Mouse (Mus musculus) E14TG2a.4 (cell line): Measurements from ENCODE around the gene Fbxo5.

Experiments used
- H3K27me3 ChIP-seq: 2 replicates; pipeline ENCODE4 v1.6.1; 2014; ENCODE audit warnings: low read length, control low read depth; ENCODE audit not compliant: insufficient read depth
- H3K36me3 ChIP-seq: 2 replicates; pipeline ENCODE4 v1.6.1; 2014; ENCODE audit warnings: low read length, control low read depth; ENCODE audit not compliant: insufficient read depth
- H3K4me1 ChIP-seq: replicated peaks from 2 replicates; pipeline ENCODE4 v1.6.1; 2014; ENCODE audit warnings: low read depth, low read length, control low read depth
- H3K4me3 ChIP-seq: replicated peaks from 2 replicates; pipeline ENCODE4 v1.5.1; 2014; ENCODE audit warnings: mild to moderate bottlenecking, low read length
- H3K9me3 ChIP-seq: 2 replicates; pipeline ENCODE4 v1.6.1; 2014; ENCODE audit warnings: low read length, control low read depth
- CTCF ChIP-seq: conservative IDR thresholded peaks from 2 replicates; pipeline ENCODE4 v1.5.1; 2014; ENCODE audit warnings: low read length
- NANOG ChIP-seq: IDR thresholded peaks from 2 replicates; pipeline ENCODE4 v1.6.1; 2014; ENCODE audit warnings: borderline replicate concordance, low read length, mixed read lengths
- POU5F1 ChIP-seq: IDR thresholded peaks from 2 replicates; pipeline ENCODE4 v1.6.1; 2014; ENCODE audit warnings: low read length, borderline replicate concordance

Gene Fbxo5

GRCm38 (mm10) chr10:5815968-5816367 is 10.6 kb upstream of the Fbxo5 start:
- peaks cover 86% of the 10 kb centered on the region for H3K36me3 ChIP-seq
- no peaks in the 10 kb centered on the region for H3K9me3 ChIP-seq
- no peaks in the 10 kb centered on the region for H3K27me3 ChIP-seq
- TF ChIP-seq NANOG (no peak), POU5F1 (no peak), CTCF (no peak)
- peaks cover 31% of the 10 kb centered on the region for H3K4me1 ChIP-seq
- H3K4me3 ChIP-seq, result no peak overlapping the region

DNA sequence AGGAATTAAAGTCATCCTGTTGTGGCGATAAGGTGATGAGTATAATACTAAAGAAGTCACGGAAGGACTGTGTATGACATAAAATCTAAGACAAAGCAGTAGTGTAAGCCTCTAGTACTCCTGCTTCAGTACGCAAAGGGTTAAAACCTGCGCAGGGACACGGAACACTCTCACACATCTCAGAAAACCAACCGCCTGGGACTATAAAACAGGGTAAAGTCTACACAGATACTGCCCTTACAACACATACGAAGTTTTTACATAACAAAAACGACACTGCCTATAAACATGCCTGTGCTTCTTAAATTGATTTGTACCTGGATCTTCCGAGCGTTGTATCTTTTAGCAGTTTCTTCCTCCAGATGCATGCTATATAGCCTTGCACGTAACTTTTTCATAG is 8.3 kb upstream of the Fbxo5 start:
- TF ChIP-seq POU5F1, result no peak
- TF ChIP-seq CTCF, result no peak
- no peak for TF ChIP-seq NANOG
- no peaks in the 10 kb centered on the region for H3K9me3 ChIP-seq

DNA sequence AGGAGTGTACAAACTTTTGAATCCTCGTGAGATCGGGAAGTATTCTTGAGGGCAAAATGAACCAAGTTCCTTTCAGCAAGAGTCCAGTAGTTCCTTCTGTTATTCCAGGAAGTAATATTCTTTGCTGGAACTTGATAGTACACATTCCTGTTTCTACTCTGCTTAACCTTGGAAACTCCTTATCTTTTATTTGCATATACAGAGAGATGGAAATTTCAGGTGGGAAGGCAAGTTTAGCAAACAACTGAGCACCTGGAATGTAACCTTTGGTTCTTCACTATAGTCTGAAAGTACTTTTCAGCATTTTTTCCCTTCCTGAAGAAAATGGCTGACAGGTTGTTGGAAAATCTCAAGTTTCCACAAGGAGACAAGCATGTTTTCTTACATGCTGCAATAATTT is 2.3 kb upstream of the Fbxo5 start:
- H3K27me3 ChIP-seq, result no peaks in the 10 kb centered on the region
- H3K36me3 ChIP-seq, result peaks cover 20% of the 10 kb centered on the region
- H3K9me3 ChIP-seq, result no peaks in the 10 kb centered on the region
- no peak overlapping the region for H3K4me3 ChIP-seq
- TF ChIP-seq POU5F1 (no peak), NANOG (no peak), CTCF (no peak)
- peaks cover 27% of the 10 kb centered on the region for H3K4me1 ChIP-seq

More for the DNA sequence above, 8.3 kb upstream of the Fbxo5 start:
- Histone ChIP-seq H3K4me1 (peaks cover 11% of the 10 kb centered on the region), H3K27me3 (no peaks in the 10 kb centered on the region), H3K4me3 (no peak overlapping the region), H3K36me3 (peaks cover 65% of the 10 kb centered on the region)

DNA sequence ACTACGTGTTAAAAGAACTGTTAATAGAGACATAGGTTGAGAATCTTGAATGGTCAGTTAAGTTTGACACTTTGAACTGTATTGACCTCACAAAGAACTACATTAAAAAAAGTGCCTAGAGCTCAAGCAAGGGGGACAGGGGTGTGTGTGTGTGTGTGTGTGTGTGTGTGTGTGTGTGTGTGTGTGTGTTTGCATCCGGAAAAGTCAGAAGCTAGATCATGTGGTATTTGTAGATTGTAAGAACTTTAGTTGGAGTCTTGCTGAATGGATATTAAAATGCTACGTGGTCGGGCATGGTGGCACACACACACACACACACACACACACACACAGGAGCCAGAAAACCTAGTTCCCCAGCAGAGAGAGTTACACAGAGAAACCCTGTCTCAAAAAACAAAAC is 1.6 kb upstream of the Fbxo5 start:
- H3K4me3 ChIP-seq, result 0 out of 2 replicates have a peak overlapping the region, but pooled peaks have one; percentile 97
- H3K9me3 ChIP-seq, result no peaks in the 10 kb centered on the region
- peaks cover 20% of the 10 kb centered on the region for H3K36me3 ChIP-seq
- peaks cover 34% of the 10 kb centered on the region for H3K4me1 ChIP-seq
- no peak for TF ChIP-seq CTCF
- TF ChIP-seq POU5F1, result no peak
- no peak for TF ChIP-seq NANOG
- no peaks in the 10 kb centered on the region for H3K27me3 ChIP-seq

- no peak for TF ChIP-seq POU5F1
- TF ChIP-seq NANOG, result no peak
- TF ChIP-seq CTCF, result no peak
- Histone ChIP-seq H3K27me3 (no peaks in the 10 kb centered on the region), H3K36me3 (peaks cover 24% of the 10 kb centered on the region), H3K4me1 (peaks cover 39% of the 10 kb centered on the region), H3K4me3 (peak overlapping the region; percentile 97), H3K9me3 (no peaks in the 10 kb centered on the region)
Measured at GRCm38 (mm10) chr10:5806416-5806815, 1.0 kb upstream of the Fbxo5 start.

- Histone ChIP-seq H3K27me3 (no peaks in the 10 kb centered on the region), H3K4me3 (peak overlapping the region; percentile 97), H3K9me3 (no peaks in the 10 kb centered on the region), H3K4me1 (peaks cover 45% of the 10 kb centered on the region), H3K36me3 (peaks cover 30% of the 10 kb centered on the region)
- no peak for TF ChIP-seq CTCF
- TF ChIP-seq POU5F1, result no peak
Measured at GRCm38 (mm10) chr10:5805731-5806307, 419 bp upstream of the Fbxo5 start.

DNA sequence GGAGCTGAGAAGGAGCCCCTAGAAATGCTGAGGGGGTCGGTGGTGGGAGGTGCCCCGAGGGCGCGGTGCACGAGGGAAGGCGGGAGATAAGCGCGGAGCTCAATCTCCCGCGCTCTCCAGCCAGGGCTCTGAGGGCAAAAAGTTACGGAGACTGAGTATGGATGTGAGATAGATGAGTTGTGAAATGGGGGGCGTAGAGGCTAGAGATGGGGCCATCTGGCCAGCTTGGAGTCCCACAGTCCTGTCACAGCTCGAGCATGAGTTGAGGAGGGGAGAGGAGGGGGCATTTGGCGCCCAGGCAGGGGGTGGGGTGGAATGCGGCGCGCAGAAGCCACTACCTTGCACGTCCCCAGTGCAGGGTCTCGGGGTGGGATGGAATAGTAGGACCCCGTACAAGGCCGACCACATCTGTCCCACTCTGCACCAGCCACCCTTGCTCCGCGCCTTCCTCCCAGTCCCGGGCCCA is 676 bp downstream of the Fbxo5 start:
- Histone ChIP-seq H3K9me3 (no peaks in the 10 kb centered on the region), H3K36me3 (peaks cover 41% of the 10 kb centered on the region), H3K27me3 (no peaks in the 10 kb centered on the region), H3K4me1 (peaks cover 55% of the 10 kb centered on the region), H3K4me3 (peak overlapping the region; percentile 97)
- TF ChIP-seq CTCF, result no peak
- TF ChIP-seq NANOG, result no peak
- TF ChIP-seq POU5F1, result no peak

DNA sequence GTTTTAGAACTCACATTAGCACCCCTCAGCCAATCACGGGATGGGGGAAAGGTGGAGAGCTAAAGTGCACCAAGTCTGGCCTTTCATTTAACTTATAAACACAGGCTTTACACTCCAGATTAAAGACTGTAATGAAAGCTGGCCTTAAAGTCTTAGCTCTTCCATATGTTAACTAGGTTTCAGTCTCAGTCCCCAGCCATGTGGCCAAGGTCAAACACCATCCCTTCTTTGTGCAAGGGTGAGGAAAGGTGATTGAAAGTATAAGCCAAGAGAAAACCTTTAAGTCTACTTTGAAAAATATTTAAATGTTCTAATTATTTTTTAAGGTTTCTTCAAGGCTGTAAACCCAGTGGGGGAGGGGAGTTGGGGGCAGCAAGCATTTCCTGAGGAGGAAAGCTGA is 1.7 kb downstream of the Fbxo5 start:
- H3K27me3 ChIP-seq, result no peaks in the 10 kb centered on the region
- no peaks in the 10 kb centered on the region for H3K9me3 ChIP-seq
- peak overlapping the region; percentile 97 for H3K4me3 ChIP-seq
- H3K36me3 ChIP-seq, result peaks cover 49% of the 10 kb centered on the region
- H3K4me1 ChIP-seq, result peaks cover 59% of the 10 kb centered on the region
- TF ChIP-seq POU5F1, result no peak

GRCm38 (mm10) chr10:5802866-5803265 is 2.5 kb downstream of the Fbxo5 start:
- Histone ChIP-seq H3K36me3 (peaks cover 56% of the 10 kb centered on the region), H3K9me3 (no peaks in the 10 kb centered on the region), H3K4me3 (peak overlapping the region; percentile 97), H3K4me1 (peaks cover 62% of the 10 kb centered on the region), H3K27me3 (no peaks in the 10 kb centered on the region)
- TF ChIP-seq POU5F1 (no peak), CTCF (no peak), NANOG (no peak)
